Mouse (Mus musculus) kidney, postnatal 0 days (tissue): ENCODE data around the gene Dtd1. TPM values are rescaled to one million over a fixed set of nuclear protein-coding genes. Genes with fewer than 3 reads are reported as not detected.

ENCODE experiments used
- ATAC-seq: fragments of 200-750 bp; cut with Nextera tagmentation; replicated peaks from 2 replicates; pipeline ENCODE4 v1.8.0; 2017; ENCODE audit warnings: low read depth, moderate number of reproducible peaks, moderate TSS enrichment, moderate library complexity; ENCODE audit not compliant: low FRiP score
- DNase-seq: peaks from one replicate; pipeline ENCODE4 v3.0.0-alpha.2; 2016; ENCODE audit warnings: low spot score
- H3K27ac ChIP-seq: fragments of 300-500 bp; sonication (generic); 2 replicates; pipeline ENCODE4 v1.5.1; 2014; ENCODE audit warnings: mild to moderate bottlenecking
- H3K27me3 ChIP-seq: fragments of 300-500 bp; sonication (generic); 2 replicates; pipeline ENCODE4 v1.6.1; 2014; ENCODE audit warnings: low read length, mixed read lengths; ENCODE audit not compliant: insufficient read depth
- H3K36me3 ChIP-seq: fragments of 300-500 bp; sonication (generic); 2 replicates; pipeline ENCODE4 v1.6.1; 2014; ENCODE audit warnings: low read length, mixed read lengths; ENCODE audit not compliant: insufficient read depth
- H3K4me1 ChIP-seq: fragments of 300-500 bp; sonication (generic); replicated peaks from 2 replicates; pipeline ENCODE4 v1.6.1; 2014; ENCODE audit warnings: antibody characterized with exemption, low read length, mixed read lengths; ENCODE audit not compliant: insufficient read depth
- H3K4me2 ChIP-seq: fragments of 300-500 bp; sonication (generic); 2 replicates; pipeline ENCODE4 v1.6.1; 2014; ENCODE audit warnings: mild to moderate bottlenecking, low read length, moderate library complexity, mixed read lengths
- H3K4me3 ChIP-seq: fragments of 300-500 bp; sonication (generic); replicated peaks from 2 replicates; pipeline ENCODE4 v1.5.1; 2014; ENCODE audit warnings: low read depth, low read length
- H3K9ac ChIP-seq: fragments of 300-500 bp; sonication (generic); 2 replicates; pipeline ENCODE4 v1.6.1; 2014; ENCODE audit warnings: low read depth, low read length
- H3K9me3 ChIP-seq: fragments of 300-500 bp; sonication (generic); replicated peaks from 2 replicates; pipeline ENCODE4 v1.6.1; 2016; ENCODE audit warnings: low read length, inconsistent platforms, mixed read lengths
- CTCF ChIP-seq: IDR thresholded peaks from 2 replicates; pipeline ENCODE4 v1.5.1; 2016; ENCODE audit warnings: antibody characterized with exemption, low read depth, mild to moderate bottlenecking, moderate library complexity
- WGBS: fragments of 180-500 bp; shearing (Covaris S2); extraction: QIAGEN DNeasy Blood & Tissue Kit; methylation state at CpG from one replicate; pipeline ENCODE4 v1.1.7; 2014; 5-methylcytosine and 5-hydroxymethylcytosine counted together
- polyA plus RNA-seq: library from polyadenylated mRNA; unstranded; fragments of >200 nt; fragmentation: Nextera tagmentation; extraction: Ambion mirVana; gene quantifications from 2 replicates; pipeline ENCODE4 v1.2.1, GENCODE M21; 2015

Dtd1 gene
- polyA plus RNA-seq, 1 experiment from 2014 or later, result 59.9 TPM

GRCm38 (mm10) chr2:144677229-144677571 is 77.5 kb downstream of the Dtd1 start:
- Histone ChIP-seq H3K36me3 (no peaks in the 10 kb centered on the region), H3K27me3 (no peaks in the 10 kb centered on the region), H3K4me1 (peaks cover 4% of the 10 kb centered on the region; the same call in 1 of the 2 replicates), H3K4me2 (no peak overlapping the region), H3K27ac (no peak overlapping the region), H3K9me3 (no peaks in the 10 kb centered on the region), H3K9ac (no peak overlapping the region), H3K4me3 (no peak overlapping the region)
- no peak for TF ChIP-seq CTCF
- peak; percentile 36; the same call in 1 of the 2 replicates for ATAC-seq
- DNase-seq, result no peak
- WGBS, result 53% methylated on average over 2 of the region's 2 CpGs

- DNase-seq (no peak), ATAC-seq (no peak)
- TF ChIP-seq CTCF, result no peak
- no peaks in the 10 kb centered on the region for H3K9me3 ChIP-seq
- H3K36me3 ChIP-seq, result no peaks in the 10 kb centered on the region
- no peak overlapping the region for H3K4me2 ChIP-seq
- no peak overlapping the region for H3K4me3 ChIP-seq
- no peaks in the 10 kb centered on the region for H3K27me3 ChIP-seq
- peaks cover 4% of the 10 kb centered on the region; the same call in 1 of the 2 replicates for H3K4me1 ChIP-seq
- H3K27ac ChIP-seq, result no peak overlapping the region
- H3K9ac ChIP-seq, result no peak overlapping the region
- 82% methylated on average over 6 of the region's 6 CpGs for WGBS
Measured at GRCm38 (mm10) chr2:144678779-144679178, 79.1 kb downstream of the Dtd1 start.

- no peak for ATAC-seq
Measured at GRCm38 (mm10) chr2:144679394-144679793, 79.7 kb downstream of the Dtd1 start.

GRCm38 (mm10) chr2:144692219-144692732 is 92.6 kb downstream of the Dtd1 start:
- no peaks in the 10 kb centered on the region for H3K9me3 ChIP-seq
- TF ChIP-seq CTCF, result peak; percentile 52
- no peaks in the 10 kb centered on the region for H3K27me3 ChIP-seq
- no peak overlapping the region for H3K4me3 ChIP-seq
- ATAC-seq (no peak), DNase-seq (no peak)
- no peaks in the 10 kb centered on the region for H3K4me1 ChIP-seq
- no peaks in the 10 kb centered on the region for H3K36me3 ChIP-seq
- H3K4me2 ChIP-seq, result no peak overlapping the region
- WGBS, result 81% methylated on average over 8 of the region's 8 CpGs
- no peak overlapping the region for H3K9ac ChIP-seq
- no peak overlapping the region for H3K27ac ChIP-seq

More at GRCm38 (mm10) chr2:144679394-144679793, 79.7 kb downstream of the Dtd1 start:
- TF ChIP-seq CTCF, result no peak
- 47% methylated on average over 3 of the region's 3 CpGs for WGBS
- DNase-seq, result no peak
- no peak overlapping the region for H3K4me2 ChIP-seq
- H3K4me1 ChIP-seq, result peaks cover 4% of the 10 kb centered on the region; the same call in 1 of the 2 replicates
- H3K36me3 ChIP-seq, result no peaks in the 10 kb centered on the region
- H3K4me3 ChIP-seq, result no peak overlapping the region
- H3K27me3 ChIP-seq, result no peaks in the 10 kb centered on the region
- no peak overlapping the region for H3K9ac ChIP-seq
- no peak overlapping the region for H3K27ac ChIP-seq
- no peaks in the 10 kb centered on the region for H3K9me3 ChIP-seq

GRCm38 (mm10) chr2:144692777-144693176 is 93.1 kb downstream of the Dtd1 start:
- no peak for TF ChIP-seq CTCF
- H3K27me3 ChIP-seq, result no peaks in the 10 kb centered on the region
- H3K9me3 ChIP-seq, result no peaks in the 10 kb centered on the region
- no peak overlapping the region for H3K4me2 ChIP-seq
- no peak overlapping the region for H3K27ac ChIP-seq
- H3K36me3 ChIP-seq, result no peaks in the 10 kb centered on the region
- no peak for DNase-seq
- H3K9ac ChIP-seq, result no peak overlapping the region
- 91% methylated on average over 2 of the region's 2 CpGs for WGBS
- H3K4me3 ChIP-seq, result no peak overlapping the region
- no peak for ATAC-seq
- H3K4me1 ChIP-seq, result no peaks in the 10 kb centered on the region

- no peak for DNase-seq
- no peak overlapping the region for H3K27ac ChIP-seq
- 92% methylated on average over 2 of the region's 2 CpGs for WGBS
- no peak overlapping the region for H3K9ac ChIP-seq
- H3K4me2 ChIP-seq, result no peak overlapping the region
- no peaks in the 10 kb centered on the region for H3K9me3 ChIP-seq
- H3K27me3 ChIP-seq, result no peaks in the 10 kb centered on the region
- H3K36me3 ChIP-seq, result no peaks in the 10 kb centered on the region
- no peak for TF ChIP-seq CTCF
- H3K4me1 ChIP-seq, result no peaks in the 10 kb centered on the region
- no peak for ATAC-seq
- no peak overlapping the region for H3K4me3 ChIP-seq
Measured at GRCm38 (mm10) chr2:144694923-144695322, 95.2 kb downstream of the Dtd1 start.

GRCm38 (mm10) chr2:144698046-144698445 is 98.3 kb downstream of the Dtd1 start:
- no peak for DNase-seq
- H3K9ac ChIP-seq, result no peak overlapping the region
- WGBS, result 88% methylated on average over 12 of the region's 12 CpGs
- H3K4me1 ChIP-seq, result no peaks in the 10 kb centered on the region
- H3K27me3 ChIP-seq, result no peaks in the 10 kb centered on the region
- no peak overlapping the region for H3K4me2 ChIP-seq
- H3K36me3 ChIP-seq, result no peaks in the 10 kb centered on the region
- no peaks in the 10 kb centered on the region for H3K9me3 ChIP-seq
- no peak overlapping the region for H3K27ac ChIP-seq
- no peak overlapping the region for H3K4me3 ChIP-seq
- no peak for TF ChIP-seq CTCF
- ATAC-seq, result no peak
